Mouse (Mus musculus) heart, postnatal 0 days (tissue): ENCODE data around the gene Gatd1.

ENCODE experiments used
- CTCF ChIP-seq: IDR thresholded peaks from 2 replicates; pipeline ENCODE4 v1.5.1; 2016; ENCODE audit warnings: antibody characterized with exemption, control low read depth, low read depth
- EP300 ChIP-seq: IDR thresholded peaks from 2 replicates; pipeline ENCODE4 v1.6.1; 2016; ENCODE audit warnings: antibody characterized with exemption, low read depth

GRCm38 (mm10) chr7:141459301-141459711 is 45.4 kb upstream of the Gatd1 start:
- no peak for TF ChIP-seq EP300
- TF ChIP-seq CTCF: no peak
